Mouse (Mus musculus) limb, embryonic 10.5 days (tissue): Measurements from ENCODE around the gene Ifi35. TPM values are rescaled to one million over a fixed set of nuclear protein-coding genes. Genes with fewer than 3 reads are reported as not detected.

Experiments used
- DNase-seq: peaks from one replicate; pipeline ENCODE4 v3.0.0-alpha.2; 2017; ENCODE audit warnings: low spot score
- H3K27ac ChIP-seq: fragments of 300-500 bp; sonication (generic); 2 replicates; pipeline ENCODE4 v1.5.1; 2016; ENCODE audit warnings: mild to moderate bottlenecking
- H3K27me3 ChIP-seq: fragments of 300-500 bp; sonication (generic); 2 replicates; pipeline ENCODE4 v1.6.1; 2016; ENCODE audit warnings: low read depth, mild to moderate bottlenecking; ENCODE audit not compliant: poor library complexity, severe bottlenecking
- H3K36me3 ChIP-seq: fragments of 300-500 bp; sonication (generic); 2 replicates; pipeline ENCODE4 v1.6.1; 2016; ENCODE audit warnings: mild to moderate bottlenecking, moderate library complexity
- H3K4me1 ChIP-seq: fragments of 300-500 bp; sonication (generic); 2 replicates; pipeline ENCODE4 v1.6.1; 2016
- H3K4me3 ChIP-seq: fragments of 300-500 bp; sonication (generic); 2 replicates; pipeline ENCODE4 v1.5.1; 2016; ENCODE audit warnings: mild to moderate bottlenecking, moderate library complexity
- H3K9me3 ChIP-seq: fragments of 300-500 bp; sonication (generic); replicated peaks from 2 replicates; pipeline ENCODE4 v1.6.1; 2016; ENCODE audit warnings: mild to moderate bottlenecking
- WGBS: fragments of 180-500 bp; shearing (Covaris S2); methylation state at CpG from one replicate; pipeline ENCODE4 v1.1.7; 2016; 5-methylcytosine and 5-hydroxymethylcytosine counted together
- polyA plus RNA-seq: library from polyadenylated mRNA; unstranded; fragments of >200 nt; fragmentation: Nextera tagmentation; extraction: Ambion mirVana; gene quantifications from 2 replicates; pipeline ENCODE4 v1.2.1, GENCODE M21; 2016

Gene Ifi35
- polyA plus RNA-seq, 1 experiment from 2014 or later: 2.3 TPM

GRCm38 (mm10) chr11:101451536-101451935 lies 3.3 kb downstream of the Ifi35 start:
- no peak for DNase-seq
- peaks cover 4% of the 10 kb centered on the region for H3K36me3 ChIP-seq
- WGBS: 93% methylated on average over 10 of the region's 10 CpGs
- H3K4me1 ChIP-seq: peaks cover 7% of the 10 kb centered on the region
- H3K27ac ChIP-seq: no peak overlapping the region
- H3K27me3 ChIP-seq: no peaks in the 10 kb centered on the region
- no peak overlapping the region for H3K4me3 ChIP-seq
- no peaks in the 10 kb centered on the region for H3K9me3 ChIP-seq

DNA sequence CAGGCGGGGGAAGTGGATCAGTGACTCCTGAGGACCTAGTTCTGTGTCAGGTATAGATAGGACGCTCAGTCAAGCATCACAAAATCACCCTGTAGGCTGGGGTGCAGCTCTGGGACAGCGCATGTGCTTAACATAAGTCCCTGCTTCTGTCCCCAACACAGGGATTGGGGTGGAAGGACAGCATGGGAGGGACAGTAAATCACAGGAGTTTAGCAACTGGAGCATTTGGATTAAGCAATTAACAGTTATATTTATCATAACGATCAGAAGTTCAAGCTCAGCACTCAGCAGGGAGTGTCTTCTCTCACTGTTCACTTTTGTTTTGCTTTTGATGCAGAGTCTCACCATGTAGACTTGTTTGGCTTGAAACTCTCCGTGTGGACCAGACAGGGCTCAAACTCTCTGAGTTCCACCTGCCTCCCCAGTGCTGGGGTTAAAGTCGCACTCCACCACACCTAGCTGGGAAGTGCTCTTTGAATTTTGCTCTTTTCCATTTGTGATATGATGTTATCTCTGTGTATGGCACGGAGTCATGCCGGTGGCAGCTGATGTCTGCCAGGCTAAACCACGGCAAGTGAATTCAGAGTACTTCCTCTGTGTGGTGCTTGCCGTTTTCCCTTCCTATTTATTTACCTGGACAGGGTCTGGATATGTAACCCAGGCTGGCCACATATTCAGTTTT lies 4.0 kb downstream of the Ifi35 start:
- no peak for DNase-seq
- 78% methylated on average over 10 of the region's 10 CpGs for WGBS
- Histone ChIP-seq H3K9me3 (no peaks in the 10 kb centered on the region), H3K4me1 (peaks cover 7% of the 10 kb centered on the region), H3K27ac (no peak overlapping the region), H3K27me3 (no peaks in the 10 kb centered on the region), H3K4me3 (no peak overlapping the region), H3K36me3 (no peaks in the 10 kb centered on the region)

DNA sequence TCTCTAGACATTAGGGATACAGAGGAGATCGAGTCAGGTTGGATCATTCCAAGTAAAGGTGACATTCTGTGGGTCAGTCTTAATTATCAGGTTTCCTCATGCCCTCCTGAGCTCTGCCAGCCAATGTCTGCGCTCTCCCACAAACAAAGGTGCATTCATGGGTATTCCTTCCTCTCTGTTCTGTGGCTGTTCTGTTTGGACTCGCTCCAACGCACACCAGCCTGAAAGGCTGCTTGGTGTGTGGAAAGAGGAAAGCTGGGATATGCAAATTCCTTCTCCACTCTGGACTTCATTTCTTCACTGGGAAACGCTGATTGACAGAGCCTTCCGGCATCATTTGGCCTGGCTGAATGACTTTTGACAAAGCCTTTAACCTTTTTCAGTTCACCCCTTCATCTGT lies 6.5 kb downstream of the Ifi35 start:
- H3K9me3 ChIP-seq: no peaks in the 10 kb centered on the region
- H3K27ac ChIP-seq: no peak overlapping the region
- peaks cover 23% of the 10 kb centered on the region for H3K4me1 ChIP-seq
- no peaks in the 10 kb centered on the region for H3K27me3 ChIP-seq
- WGBS: 78% methylated on average over 6 of the region's 6 CpGs
- H3K36me3 ChIP-seq: no peaks in the 10 kb centered on the region
- H3K4me3 ChIP-seq: no peak overlapping the region
- no peak for DNase-seq

GRCm38 (mm10) chr11:101455627-101456026 lies 7.4 kb downstream of the Ifi35 start:
- DNase-seq: no peak
- no peaks in the 10 kb centered on the region for H3K9me3 ChIP-seq
- no peaks in the 10 kb centered on the region for H3K27me3 ChIP-seq
- H3K4me1 ChIP-seq: peaks cover 31% of the 10 kb centered on the region
- no peak overlapping the region for H3K4me3 ChIP-seq
- 88% methylated on average over 7 of the region's 7 CpGs for WGBS
- peaks cover 4% of the 10 kb centered on the region; the same call in 1 of the 2 replicates for H3K36me3 ChIP-seq
- H3K27ac ChIP-seq: no peak overlapping the region

- Histone ChIP-seq H3K36me3 (peaks cover 7% of the 10 kb centered on the region; the same call in 1 of the 2 replicates), H3K27me3 (no peaks in the 10 kb centered on the region), H3K4me3 (no peak overlapping the region), H3K9me3 (no peaks in the 10 kb centered on the region), H3K27ac (no peak overlapping the region), H3K4me1 (peaks cover 40% of the 10 kb centered on the region)
- DNase-seq: no peak
- 90% methylated on average over 9 of the region's 9 CpGs for WGBS
These were observed 9.4 kb downstream of the Ifi35 start for GRCm38 (mm10) chr11:101457631-101458030.

DNA sequence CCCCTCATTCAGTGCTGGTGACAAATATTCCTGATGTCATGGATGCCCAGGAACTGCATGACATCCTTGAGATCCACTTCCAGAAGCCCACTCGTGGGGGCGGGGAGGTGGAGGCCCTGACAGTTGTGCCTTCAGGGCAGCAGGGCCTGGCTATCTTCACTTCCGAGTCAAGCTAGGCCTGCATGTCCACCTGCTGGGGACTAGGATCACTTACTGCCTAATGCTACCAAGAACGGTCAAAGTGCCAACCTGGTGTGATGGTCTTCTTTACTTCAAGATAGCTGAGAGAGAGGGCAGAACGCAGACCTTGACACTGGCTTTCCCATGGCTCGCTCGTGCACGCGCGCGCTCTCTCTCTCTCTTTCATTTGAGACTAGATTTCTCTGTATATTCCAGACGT lies 10.0 kb downstream of the Ifi35 start:
- Histone ChIP-seq H3K4me3 (no peak overlapping the region), H3K9me3 (no peaks in the 10 kb centered on the region), H3K27ac (no peak overlapping the region), H3K4me1 (peaks cover 46% of the 10 kb centered on the region), H3K36me3 (peaks cover 7% of the 10 kb centered on the region; the same call in 1 of the 2 replicates), H3K27me3 (no peaks in the 10 kb centered on the region)
- no peak for DNase-seq
- 84% methylated on average over 12 of the region's 12 CpGs for WGBS

GRCm38 (mm10) chr11:101459716-101460115 lies 11.5 kb downstream of the Ifi35 start:
- H3K27me3 ChIP-seq: no peaks in the 10 kb centered on the region
- no peak overlapping the region for H3K4me3 ChIP-seq
- DNase-seq: no peak
- H3K9me3 ChIP-seq: no peaks in the 10 kb centered on the region
- peaks cover 7% of the 10 kb centered on the region; the same call in 1 of the 2 replicates for H3K36me3 ChIP-seq
- peaks cover 60% of the 10 kb centered on the region for H3K4me1 ChIP-seq
- peak overlapping the region; percentile 27 for H3K27ac ChIP-seq
- WGBS: 26% methylated on average over 6 of the region's 6 CpGs

DNA sequence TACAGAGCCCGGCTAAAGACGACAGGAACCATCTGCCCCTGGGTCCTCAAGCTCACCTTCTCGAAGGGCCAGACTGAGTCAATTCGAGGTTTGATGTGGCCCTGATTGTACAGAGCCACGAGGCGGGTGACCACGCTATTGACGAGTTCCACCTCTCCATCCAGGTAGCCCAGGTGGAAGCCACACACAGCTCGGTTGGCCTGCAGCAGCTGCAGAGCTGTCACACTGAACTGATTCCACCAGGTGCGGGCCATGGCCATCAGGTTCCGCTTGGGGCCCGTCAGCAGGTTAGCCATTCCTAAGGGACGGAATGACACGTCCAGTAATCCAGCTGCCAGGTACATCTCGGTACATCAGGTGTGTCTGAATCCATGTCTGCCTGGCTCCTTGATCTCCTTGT lies 12.1 kb downstream of the Ifi35 start:
- WGBS: 86% methylated on average over 15 of the region's 15 CpGs
- Histone ChIP-seq H3K36me3 (peaks cover 7% of the 10 kb centered on the region; the same call in 1 of the 2 replicates), H3K4me3 (no peak overlapping the region), H3K27ac (0 out of 2 replicates have a peak overlapping the region, but pooled peaks have one; percentile 27), H3K9me3 (no peaks in the 10 kb centered on the region), H3K27me3 (no peaks in the 10 kb centered on the region), H3K4me1 (peaks cover 65% of the 10 kb centered on the region)
- no peak for DNase-seq

GRCm38 (mm10) chr11:101462141-101462540 lies 13.9 kb downstream of the Ifi35 start:
- no peak for DNase-seq
- Histone ChIP-seq H3K36me3 (peaks cover 7% of the 10 kb centered on the region; the same call in 1 of the 2 replicates), H3K27ac (0 out of 2 replicates have a peak overlapping the region, but pooled peaks have one; percentile 5), H3K9me3 (no peaks in the 10 kb centered on the region), H3K4me3 (peak overlapping the region; percentile 2; the same call in 1 of the 2 replicates), H3K4me1 (peaks cover 79% of the 10 kb centered on the region), H3K27me3 (peaks cover 8% of the 10 kb centered on the region)
- 93% methylated on average over 14 of the region's 14 CpGs for WGBS

- peaks cover 82% of the 10 kb centered on the region for H3K4me1 ChIP-seq
- DNase-seq: no peak
- 0 out of 2 replicates have a peak overlapping the region, but pooled peaks have one; percentile 5 for H3K27ac ChIP-seq
- no peaks in the 10 kb centered on the region for H3K9me3 ChIP-seq
- H3K36me3 ChIP-seq: peaks cover 7% of the 10 kb centered on the region; the same call in 1 of the 2 replicates
- H3K4me3 ChIP-seq: peak overlapping the region; percentile 2; the same call in 1 of the 2 replicates
- WGBS: 46% methylated on average over 13 of the region's 13 CpGs
- H3K27me3 ChIP-seq: peaks cover 10% of the 10 kb centered on the region
These were observed 14.6 kb downstream of the Ifi35 start for GRCm38 (mm10) chr11:101462583-101463440.

GRCm38 (mm10) chr11:101464211-101465100 lies 16.2 kb downstream of the Ifi35 start, which contains the start of gene Rnd2:
Gene Rnd2 (plus strand): TSS chr11:101464999.
- Histone ChIP-seq H3K27me3 (peaks cover 22% of the 10 kb centered on the region), H3K36me3 (peaks cover 7% of the 10 kb centered on the region; the same call in 1 of the 2 replicates), H3K4me3 (peak within 1 kb of the TSS; percentile 67), H3K9me3 (no peaks in the 10 kb centered on the region), H3K27ac (peak within 1 kb of the TSS; percentile 82), H3K4me1 (peaks cover 80% of the 10 kb centered on the region)
- 10% methylated on average over 12 of the region's 12 CpGs for WGBS
- DNase-seq: peak; percentile 56
